Mouse (Mus musculus): ENCODE results near the gene Slc28a3.
A peak's percentile ranks its signal among the peaks of the same experiment; 100 is the strongest.

- TF ChIP-seq POLR2A (IDR thresholded peaks at IDR 0.05; ENCODE audit: control insufficient read depth, low read depth, low read length) (no peak), CTCF (IDR thresholded peaks at IDR 0.05; ENCODE audit: control insufficient read depth, insufficient read depth, insufficient replicate concordance, low read depth, low read length) (peak; percentile 70; the same call in 1 of the 2 replicates)
Measured at GRCm38 (mm10) chr13:58637360-58638002, 26.8 kb upstream of the Slc28a3 start.

Data from testis, adult 2 months (tissue).